Mouse (Mus musculus) hindbrain, postnatal 0 days (tissue): ENCODE results near the gene Slc4a8. TPM values are rescaled to one million over a fixed set of nuclear protein-coding genes. Genes with fewer than 3 reads are reported as not detected.
"Not testable (repeated sequence)": the region's sequence is repeated elsewhere in the genome, so short reads cannot be mapped to it uniquely, and the experiment has no call there.

ENCODE experiments used
- ATAC-seq: fragments of 200-750 bp; cut with Nextera tagmentation; 2 replicates; pipeline ENCODE4 v1.8.0; 2017; ENCODE audit warnings: mild to moderate bottlenecking, moderate TSS enrichment, moderate library complexity
- DNase-seq: peaks from one replicate; pipeline ENCODE4 v3.0.0-alpha.2; 2015; ENCODE audit warnings: low spot score
- H3K27ac ChIP-seq: fragments of 300-500 bp; sonication (generic); 2 replicates; pipeline ENCODE4 v1.5.1; 2014; ENCODE audit warnings: mild to moderate bottlenecking
- H3K27me3 ChIP-seq: fragments of 300-500 bp; sonication (generic); 2 replicates; pipeline ENCODE4 v1.6.1; 2014; ENCODE audit warnings: low read length, mixed read lengths; ENCODE audit not compliant: insufficient read depth
- H3K36me3 ChIP-seq: fragments of 300-500 bp; sonication (generic); 2 replicates; pipeline ENCODE4 v1.6.1; 2014; ENCODE audit warnings: low read length, mixed read lengths; ENCODE audit not compliant: insufficient read depth
- H3K4me1 ChIP-seq: fragments of 300-500 bp; sonication (generic); 2 replicates; pipeline ENCODE4 v1.6.1; 2014; ENCODE audit warnings: antibody characterized with exemption, low read length, mixed read lengths; ENCODE audit not compliant: insufficient read depth
- H3K4me2 ChIP-seq: fragments of 300-500 bp; sonication (generic); 2 replicates; pipeline ENCODE4 v1.6.1; 2014; ENCODE audit warnings: low read depth, mild to moderate bottlenecking, low read length, moderate library complexity, mixed read lengths
- H3K4me3 ChIP-seq: fragments of 300-500 bp; sonication (generic); 2 replicates; pipeline ENCODE4 v1.5.1; 2014; ENCODE audit warnings: low read length
- H3K9ac ChIP-seq: fragments of 300-500 bp; sonication (generic); replicated peaks from 2 replicates; pipeline ENCODE4 v1.6.1; 2014; ENCODE audit warnings: mild to moderate bottlenecking, low read length, moderate library complexity, mixed read lengths
- H3K9me3 ChIP-seq: fragments of 300-500 bp; sonication (generic); 2 replicates; pipeline ENCODE4 v1.6.1; 2016; ENCODE audit warnings: low read length, mixed read lengths
- CTCF ChIP-seq: IDR thresholded peaks from 2 replicates; pipeline ENCODE4 v1.5.1; 2016; ENCODE audit warnings: antibody characterized with exemption, control low read depth, low read depth
- WGBS: fragments of 180-500 bp; shearing (Covaris S2); extraction: QIAGEN DNeasy Blood & Tissue Kit; methylation state at CpG from one replicate; pipeline ENCODE4 v1.1.7; 2014; 5-methylcytosine and 5-hydroxymethylcytosine counted together
- polyA plus RNA-seq: library from polyadenylated mRNA; unstranded; fragments of >200 nt; fragmentation: Nextera tagmentation; extraction: Ambion mirVana; gene quantifications from 2 replicates; pipeline ENCODE4 v1.2.1, GENCODE M21; 2015
- total RNA-seq: library from RNA; depleted of rRNA; stranded (reverse); fragments of >200 nt; gene quantifications from 2 replicates; pipeline ENCODE4 v1.2.3, GENCODE M21; 2014

Gene Slc4a8
- total and polyA plus RNA-seq, 2 experiments from 2014 or later = 30.7 to 33.9 TPM

GRCm38 (mm10) chr15:100818860-100819259 is 57.3 kb downstream of the Slc4a8 start:
- DNase-seq = no peak
- Histone ChIP-seq H3K4me1 (no peaks in the 10 kb centered on the region), H3K9ac (no peak overlapping the region), H3K4me3 (no peak overlapping the region), H3K27me3 (no peaks in the 10 kb centered on the region), H3K4me2 (no peak overlapping the region), H3K36me3 (peaks cover 14% of the 10 kb centered on the region; the same call in 1 of the 2 replicates), H3K9me3 (no peaks in the 10 kb centered on the region), H3K27ac (no peak overlapping the region)
- TF ChIP-seq CTCF = no peak
- no peak for ATAC-seq
- WGBS = 87% methylated on average over 3 of the region's 3 CpGs

- Histone ChIP-seq H3K4me2 (no peak overlapping the region), H3K36me3 (no peaks in the 10 kb centered on the region; the same call in 1 of the 2 replicates), H3K4me3 (no peak overlapping the region), H3K9me3 (no peaks in the 10 kb centered on the region), H3K27ac (no peak overlapping the region), H3K9ac (no peak overlapping the region), H3K27me3 (no peaks in the 10 kb centered on the region), H3K4me1 (no peaks in the 10 kb centered on the region)
- ATAC-seq (no peak), DNase-seq (no peak)
- no peak for TF ChIP-seq CTCF
- 69% methylated on average over 8 of the region's 8 CpGs for WGBS
Measured at GRCm38 (mm10) chr15:100821824-100822223, 60.3 kb downstream of the Slc4a8 start.

GRCm38 (mm10) chr15:100822370-100822769 is 60.8 kb downstream of the Slc4a8 start:
- H3K4me3 ChIP-seq, H3K27me3 ChIP-seq, H3K9ac ChIP-seq, DNase-seq, H3K4me2 ChIP-seq, ATAC-seq, H3K4me1 ChIP-seq, H3K9me3 ChIP-seq, H3K36me3 ChIP-seq, H3K27ac ChIP-seq: not testable (repeated sequence)
- 58% methylated on average over 4 of the region's 4 CpGs for WGBS

- no peak for TF ChIP-seq CTCF
- no peaks in the 10 kb centered on the region for H3K36me3 ChIP-seq
- ATAC-seq = peak; percentile 74
- H3K4me1 ChIP-seq = no peaks in the 10 kb centered on the region
- no peaks in the 10 kb centered on the region for H3K9me3 ChIP-seq
- no peaks in the 10 kb centered on the region for H3K27me3 ChIP-seq
- peak overlapping the region; percentile 23 for H3K4me3 ChIP-seq
- DNase-seq = peak; percentile 44
- peak overlapping the region; percentile 51 for H3K4me2 ChIP-seq
- peak overlapping the region; percentile 35 for H3K9ac ChIP-seq
- 15% methylated on average over 26 of the region's 26 CpGs for WGBS
- H3K27ac ChIP-seq = no peak overlapping the region
Measured at GRCm38 (mm10) chr15:100825249-100825856, 63.8 kb downstream of the Slc4a8 start.

- no peak overlapping the region for H3K9ac ChIP-seq
- ATAC-seq (no peak), DNase-seq (no peak)
- whole genome bisulfite sequencing = 62% methylated on average over 8 of the region's 8 CpGs
- H3K27me3 ChIP-seq = no peaks in the 10 kb centered on the region
- no peak overlapping the region for H3K4me3 ChIP-seq
- no peak for TF ChIP-seq CTCF
- H3K4me1 ChIP-seq = no peaks in the 10 kb centered on the region
- H3K27ac ChIP-seq = no peak overlapping the region
- H3K36me3 ChIP-seq = no peaks in the 10 kb centered on the region
- no peaks in the 10 kb centered on the region for H3K9me3 ChIP-seq
- H3K4me2 ChIP-seq = no peak overlapping the region
Measured at GRCm38 (mm10) chr15:100826076-100826475, 64.5 kb downstream of the Slc4a8 start.

GRCm38 (mm10) chr15:100829775-100830174 is 68.2 kb downstream of the Slc4a8 start:
- DNase-seq = no peak

GRCm38 (mm10) chr15:100830682-100831081 is 69.1 kb downstream of the Slc4a8 start:
- Histone ChIP-seq H3K4me3 (no peak overlapping the region), H3K4me1 (no peaks in the 10 kb centered on the region), H3K36me3 (no peaks in the 10 kb centered on the region), H3K27ac (no peak overlapping the region), H3K9me3 (no peaks in the 10 kb centered on the region), H3K27me3 (no peaks in the 10 kb centered on the region), H3K4me2 (no peak overlapping the region), H3K9ac (no peak overlapping the region)
- 58% methylated on average over 6 of the region's 6 CpGs for WGBS
- no peak for ATAC-seq
- no peak for DNase-seq
- peak; percentile 60 for TF ChIP-seq CTCF

More at GRCm38 (mm10) chr15:100829775-100830174, 68.2 kb downstream of the Slc4a8 start:
- Histone ChIP-seq H3K4me2 (no peak overlapping the region), H3K27ac (no peak overlapping the region), H3K27me3 (no peaks in the 10 kb centered on the region), H3K9ac (no peak overlapping the region), H3K36me3 (no peaks in the 10 kb centered on the region), H3K9me3 (no peaks in the 10 kb centered on the region), H3K4me1 (no peaks in the 10 kb centered on the region), H3K4me3 (no peak overlapping the region)
- ATAC-seq = no peak
- no peak for TF ChIP-seq CTCF
- 82% methylated on average over 9 of the region's 9 CpGs for WGBS
